Mouse (Mus musculus): ENCODE data around the gene Bbip1.

Bbip1 gene

DNA sequence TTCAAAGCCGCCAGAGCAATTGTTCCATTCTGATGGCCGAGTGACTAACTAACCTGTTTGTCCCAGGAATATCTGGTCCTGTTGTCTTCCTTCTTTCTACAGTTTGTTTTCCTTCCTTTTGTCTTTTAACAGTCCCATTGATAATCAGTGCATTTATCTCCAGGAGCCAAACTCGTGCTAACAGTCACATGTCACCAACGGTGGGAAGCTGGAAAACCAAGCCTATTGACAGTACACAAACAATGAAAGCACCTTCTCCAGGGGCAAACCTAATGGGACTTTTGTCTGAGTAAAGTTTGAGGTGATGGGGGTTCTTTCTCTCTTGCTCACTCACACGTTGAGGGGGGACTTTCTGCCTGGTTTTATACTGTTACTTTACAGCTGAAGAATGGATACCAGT, 54.2 kb downstream of the Bbip1 start:
- H3K27me3 ChIP-seq (ENCODE audit: control insufficient read depth, insufficient read depth, low read length, poor library complexity, severe bottlenecking), result no peaks in the 10 kb centered on the region
- DNase-seq (ENCODE audit: low read depth, low spot score), result no peak
- no peaks in the 10 kb centered on the region for H3K36me3 ChIP-seq (ENCODE audit: control insufficient read depth, insufficient read depth, low read length, poor library complexity, severe bottlenecking)

DNA sequence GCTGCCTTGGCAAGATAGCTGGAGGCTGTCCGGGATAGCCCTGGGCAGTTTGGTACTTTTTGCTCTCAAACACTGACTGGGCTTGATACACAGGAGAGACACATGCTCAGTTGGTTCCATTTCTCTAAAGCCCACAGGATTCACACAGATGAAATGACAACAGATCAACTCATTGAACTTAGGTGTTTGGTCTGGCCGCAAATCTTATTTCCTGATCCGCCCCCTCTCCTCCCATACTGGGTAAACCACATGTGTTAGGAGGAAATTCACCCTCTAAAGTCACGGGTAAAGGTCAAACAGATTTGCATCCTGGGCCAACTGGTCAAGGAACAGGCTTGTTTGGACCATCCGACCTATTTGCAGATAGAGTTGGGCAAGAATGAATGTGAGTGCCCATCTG, 54.9 kb downstream of the Bbip1 start:
- Histone ChIP-seq H3K27me3 (ENCODE audit: control insufficient read depth, insufficient read depth, low read length, poor library complexity, severe bottlenecking) (no peaks in the 10 kb centered on the region), H3K36me3 (ENCODE audit: control insufficient read depth, insufficient read depth, low read length, poor library complexity, severe bottlenecking) (no peaks in the 10 kb centered on the region)
- DNase-seq (ENCODE audit: low read depth, low spot score), result peak; percentile 39

DNA sequence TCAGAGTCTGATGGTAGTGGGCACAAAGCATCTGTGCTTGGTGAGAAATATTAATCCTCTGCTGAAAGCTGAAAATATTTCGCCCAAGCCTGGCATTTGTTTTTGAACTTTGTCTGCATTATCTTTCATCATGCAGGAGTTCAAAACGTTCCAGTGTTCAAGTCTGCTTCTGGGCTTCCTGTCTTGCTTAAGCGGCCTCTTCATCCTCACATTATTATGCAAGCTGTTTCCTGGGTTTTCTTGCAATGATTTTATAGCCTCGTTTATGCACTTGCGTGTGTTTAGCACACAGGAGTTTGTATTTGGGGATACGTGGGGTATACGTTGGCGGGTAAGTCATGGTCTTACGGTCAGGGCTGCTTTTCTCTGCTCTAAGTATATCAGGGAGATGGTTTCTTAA, 56.1 kb downstream of the Bbip1 start:
- Histone ChIP-seq H3K36me3 (ENCODE audit: control insufficient read depth, insufficient read depth, low read length, poor library complexity, severe bottlenecking) (no peaks in the 10 kb centered on the region), H3K27me3 (ENCODE audit: control insufficient read depth, insufficient read depth, low read length, poor library complexity, severe bottlenecking) (no peaks in the 10 kb centered on the region)
- DNase-seq (ENCODE audit: low read depth, low spot score), result no peak

DNA sequence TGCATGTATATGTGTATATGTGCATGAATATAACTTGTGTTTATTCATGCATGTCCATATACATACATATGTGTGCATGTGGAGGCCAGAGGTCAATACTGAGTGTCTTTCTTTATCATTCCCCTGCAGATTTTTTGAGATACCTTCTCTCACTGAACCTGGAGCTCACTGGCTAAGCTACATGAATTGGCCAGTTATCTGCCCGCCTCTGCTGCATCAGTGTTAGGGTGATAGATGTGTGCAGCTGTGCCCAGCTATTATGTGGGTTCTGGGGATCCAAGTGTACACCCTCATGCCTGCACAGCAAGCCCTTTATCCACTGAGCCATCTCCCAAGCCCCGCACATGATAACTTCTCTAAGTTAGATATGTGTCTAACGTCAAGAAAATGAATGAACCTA, 56.6 kb downstream of the Bbip1 start:
- DNase-seq (ENCODE audit: low read depth, low spot score), result no peak
- no peaks in the 10 kb centered on the region for H3K36me3 ChIP-seq (ENCODE audit: control insufficient read depth, insufficient read depth, low read length, poor library complexity, severe bottlenecking)
- no peaks in the 10 kb centered on the region for H3K27me3 ChIP-seq (ENCODE audit: control insufficient read depth, insufficient read depth, low read length, poor library complexity, severe bottlenecking)

DNA sequence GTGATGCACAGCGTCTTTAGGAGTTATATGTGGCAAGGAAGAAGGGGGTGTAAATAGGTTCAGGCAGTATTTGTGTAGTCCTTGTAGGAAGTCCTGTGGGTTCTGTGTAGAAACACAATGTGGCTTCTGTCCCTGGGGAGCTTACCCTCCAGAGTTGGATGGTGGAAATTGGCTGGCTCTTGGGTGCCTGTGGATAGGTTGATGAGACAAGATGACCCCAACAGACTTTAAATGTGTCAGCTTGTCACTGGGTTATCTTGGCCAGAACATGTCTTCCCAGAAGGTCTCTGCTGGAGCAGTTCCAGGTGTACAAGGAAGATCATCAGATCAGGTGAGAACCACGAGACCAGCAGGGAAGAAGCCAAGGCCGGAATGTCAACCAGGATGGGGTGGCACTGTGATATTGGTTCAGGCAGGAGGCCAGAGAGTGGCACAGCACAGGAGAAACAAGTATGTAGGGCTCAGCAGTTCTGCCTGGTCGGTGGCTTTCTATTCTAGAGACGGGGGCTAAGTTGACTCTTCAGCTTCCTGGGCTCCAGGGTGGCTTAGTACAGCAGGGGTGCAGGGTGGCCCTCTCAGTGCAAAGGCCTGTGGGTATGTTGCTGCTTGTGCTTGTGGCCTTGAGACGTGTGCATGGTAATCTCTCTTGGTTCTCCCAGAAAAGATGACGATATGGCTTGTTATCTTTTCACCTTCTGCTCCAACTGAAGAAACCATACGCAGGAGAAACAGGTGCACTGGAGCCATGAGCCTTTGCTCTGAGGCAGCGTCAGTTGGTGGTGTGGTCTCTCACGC, 57.7 kb downstream of the Bbip1 start:
- Histone ChIP-seq H3K27me3 (ENCODE audit: control insufficient read depth, insufficient read depth, low read length, poor library complexity, severe bottlenecking) (no peaks in the 10 kb centered on the region), H3K36me3 (ENCODE audit: control insufficient read depth, insufficient read depth, low read length, poor library complexity, severe bottlenecking) (no peaks in the 10 kb centered on the region)
- no peak for DNase-seq (ENCODE audit: low read depth, low spot score)

DNA sequence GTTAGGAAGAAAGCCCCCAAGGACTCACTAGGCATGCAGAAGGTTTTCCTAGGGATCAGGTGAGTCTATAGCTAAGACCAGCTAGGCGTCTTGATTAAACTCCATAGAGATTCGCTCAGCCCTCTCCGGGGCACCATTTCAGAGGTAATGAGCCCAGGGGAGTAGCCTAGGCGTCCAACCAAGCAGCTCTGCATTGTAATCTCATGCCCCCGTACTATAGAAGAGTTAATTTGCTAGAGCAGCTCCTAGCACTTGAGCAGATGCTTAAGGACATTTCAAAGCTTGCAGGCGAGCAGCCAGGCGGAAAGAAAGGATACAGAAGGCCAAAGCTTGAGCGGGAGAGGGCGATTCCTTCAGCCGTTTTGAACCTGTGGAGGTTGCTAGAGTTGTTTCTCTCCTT, 59.0 kb downstream of the Bbip1 start:
- no peak for DNase-seq (ENCODE audit: low read depth, low spot score)
- H3K27me3 ChIP-seq (ENCODE audit: control insufficient read depth, insufficient read depth, low read length, poor library complexity, severe bottlenecking), result no peaks in the 10 kb centered on the region
- no peaks in the 10 kb centered on the region for H3K36me3 ChIP-seq (ENCODE audit: control insufficient read depth, insufficient read depth, low read length, poor library complexity, severe bottlenecking)

DNA sequence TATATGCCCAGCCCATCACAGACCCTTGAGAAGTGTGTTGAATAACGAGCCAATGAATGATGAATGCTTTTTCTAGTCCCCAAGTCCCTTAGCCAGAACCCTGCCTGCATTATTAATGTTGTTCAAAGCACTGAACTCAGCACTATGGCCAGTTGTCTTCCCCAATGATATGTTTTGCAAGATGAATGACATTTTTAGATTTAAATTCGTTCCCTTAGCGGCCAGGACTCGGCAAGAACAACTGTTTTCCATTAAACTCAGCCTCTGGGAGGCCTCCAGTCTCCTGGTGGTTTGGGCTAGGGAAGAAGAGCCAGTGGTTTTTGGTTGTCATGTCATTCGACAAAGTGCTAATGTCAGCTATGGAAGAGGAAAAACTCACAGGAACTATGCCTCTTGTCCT, 62.6 kb downstream of the Bbip1 start:
- Histone ChIP-seq H3K36me3 (ENCODE audit: control insufficient read depth, insufficient read depth, low read length, poor library complexity, severe bottlenecking) (no peaks in the 10 kb centered on the region), H3K27me3 (ENCODE audit: control insufficient read depth, insufficient read depth, low read length, poor library complexity, severe bottlenecking) (no peaks in the 10 kb centered on the region)

DNA sequence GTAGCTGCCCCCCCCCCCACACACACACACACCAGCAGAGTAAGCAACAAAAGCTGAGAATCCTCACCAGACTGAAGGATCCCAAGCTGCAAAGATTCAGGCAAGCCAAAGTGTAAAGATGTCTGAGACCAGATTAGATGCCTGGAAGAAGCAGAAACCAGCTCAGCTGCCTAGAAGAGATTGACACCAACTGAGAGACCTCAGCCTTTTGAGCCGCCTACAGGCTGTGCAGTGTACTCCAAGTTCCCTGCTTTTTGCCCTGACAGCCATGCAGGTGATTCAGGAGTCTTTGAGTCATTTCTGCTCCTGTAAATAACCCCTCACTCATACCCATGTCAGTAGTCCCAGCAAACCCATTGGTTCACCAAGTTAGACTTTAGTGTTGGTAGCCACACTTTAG, 64.0 kb downstream of the Bbip1 start:
- H3K36me3 ChIP-seq (ENCODE audit: control insufficient read depth, insufficient read depth, low read length, poor library complexity, severe bottlenecking), result no peaks in the 10 kb centered on the region
- no peaks in the 10 kb centered on the region for H3K27me3 ChIP-seq (ENCODE audit: control insufficient read depth, insufficient read depth, low read length, poor library complexity, severe bottlenecking)
- DNase-seq (ENCODE audit: low read depth, low spot score), result no peak

More for the DNA sequence above, 62.6 kb downstream of the Bbip1 start:
- DNase-seq (ENCODE audit: low read depth, low spot score), result no peak
